ENCODE assay signal across 15 mouse cellular contexts in genomic region chr16:41417363-41417762, GRCm38 (mm10).
DNase-seq lines count a peak whose midpoint lies in the region; ATAC-seq and TF ChIP-seq lines count a peak whose summit lies in the region.
"Had no signal": no experiment of that assay in that cellular context is flagged by ENCODE, and none has a peak within 500 bp of the region (broad histone marks: within the 10 kb centered on the region; RNA-seq: fewer than 3 reads in every experiment).

No protein-coding gene starts in this region.

- no peaks in the 10 kb centered on the region for H3K4me1 ChIP-seq in hindbrain, postnatal 0 days (ENCODE audit: insufficient read depth, low read length)
- H3K4me1 ChIP-seq in hindbrain, embryonic 16.5 days (ENCODE audit: control insufficient read depth, insufficient read depth, low read depth, low read length): no peaks in the 10 kb centered on the region

- peak; percentile 47 for TF ChIP-seq CTCF in hindbrain, postnatal 0 days (IDR thresholded peaks at IDR 0.05; ENCODE audit: low read depth)

- no peak overlapping the region for H3K27ac ChIP-seq in hindbrain, postnatal 0 days
- no peak overlapping the region for H3K27ac ChIP-seq in hindbrain, embryonic 16.5 days (ENCODE audit: low read depth, low read length)
- H3K27ac ChIP-seq: hindbrain, embryonic 14.5 days had no signal

- H3K36me3 ChIP-seq in hindbrain, postnatal 0 days (ENCODE audit: insufficient read depth, low read length): no peaks in the 10 kb centered on the region
- H3K36me3 ChIP-seq in hindbrain, embryonic 16.5 days (ENCODE audit: control insufficient read depth, insufficient read depth, low read length): no peaks in the 10 kb centered on the region

- H3K4me2 ChIP-seq in hindbrain, postnatal 0 days (ENCODE audit: low read depth, low read length): no peak overlapping the region
- H3K4me2 ChIP-seq in hindbrain, embryonic 16.5 days (ENCODE audit: low read length): no peak overlapping the region
- H3K4me2 ChIP-seq: hindbrain, embryonic 14.5 days had no signal

- H3K9me3 ChIP-seq in hindbrain, postnatal 0 days (ENCODE audit: low read length): no peaks in the 10 kb centered on the region
- no peaks in the 10 kb centered on the region for H3K9me3 ChIP-seq in hindbrain, embryonic 16.5 days (ENCODE audit: control insufficient read depth, low read length)

- no peaks in the 10 kb centered on the region for H3K27me3 ChIP-seq in hindbrain, postnatal 0 days (ENCODE audit: insufficient read depth, low read length)
- H3K27me3 ChIP-seq in hindbrain, embryonic 16.5 days (replicated peaks; ENCODE audit: control insufficient read depth, insufficient read depth, low read length): no peaks in the 10 kb centered on the region

- no peak overlapping the region for H3K4me3 ChIP-seq in hindbrain, postnatal 0 days (ENCODE audit: low read length)
- H3K4me3 ChIP-seq in hindbrain, embryonic 16.5 days (ENCODE audit: low read length): no peak overlapping the region
- H3K4me3 ChIP-seq: myocyte had no signal

- ATAC-seq in hindbrain, postnatal 0 days: no peak
- no peak for ATAC-seq in hindbrain, embryonic 16.5 days
- ATAC-seq: CD4-positive, CD25-positive, alpha-beta regulatory T cell, adult 4 months had no signal

- no peak overlapping the region for H3K9ac ChIP-seq in hindbrain, postnatal 0 days (replicated peaks; ENCODE audit: low read length)
- H3K9ac ChIP-seq in hindbrain, embryonic 16.5 days (ENCODE audit: low read depth, low read length): no peak overlapping the region
- H3K9ac ChIP-seq: hindbrain, embryonic 14.5 days had no signal

- peak; percentile 58 for DNase-seq in hindbrain, postnatal 0 days (ENCODE audit: low spot score)
- DNase-seq in right cerebral cortex, postnatal 10 days (ENCODE audit: low spot score in 2 of 2): peak; percentile 33
- DNase-seq in right cerebral cortex, postnatal 25 days: no peak
- peak; percentile 29 for DNase-seq in cerebellum, adult 9-10 months
- DNase-seq in adrenal gland, adult 8-10 months: no peak
- DNase-seq in urinary bladder, postnatal 10 days (ENCODE audit: low spot score): no peak
- DNase-seq: adrenal gland, postnatal 36 days; gastrocnemius, postnatal 14 days; heart, postnatal 14 days; kidney, adult 2 months; thymus, adult 18-20 months had no signal

- 58% methylated on average over 5 of the region's 5 CpGs for WGBS in hindbrain, postnatal 0 days
- WGBS in hindbrain, embryonic 16.5 days: 67% methylated on average over 5 of the region's 5 CpGs

Comparison
In these comparisons a context has a peak if more than half of its experiments do, and no peak if none do; other contexts are left out.
1. DNase-seq: peak in hindbrain, postnatal 0 days (single experiment), right cerebral cortex, postnatal 10 days (2 of 2) and cerebellum, adult 9-10 months (single experiment); none in right cerebral cortex, postnatal 25 days (single experiment), adrenal gland, adult 8-10 months (single experiment) and urinary bladder, postnatal 10 days (single experiment).